ENCODE assay signal across 7 mouse cellular contexts in the genomic region with DNA sequence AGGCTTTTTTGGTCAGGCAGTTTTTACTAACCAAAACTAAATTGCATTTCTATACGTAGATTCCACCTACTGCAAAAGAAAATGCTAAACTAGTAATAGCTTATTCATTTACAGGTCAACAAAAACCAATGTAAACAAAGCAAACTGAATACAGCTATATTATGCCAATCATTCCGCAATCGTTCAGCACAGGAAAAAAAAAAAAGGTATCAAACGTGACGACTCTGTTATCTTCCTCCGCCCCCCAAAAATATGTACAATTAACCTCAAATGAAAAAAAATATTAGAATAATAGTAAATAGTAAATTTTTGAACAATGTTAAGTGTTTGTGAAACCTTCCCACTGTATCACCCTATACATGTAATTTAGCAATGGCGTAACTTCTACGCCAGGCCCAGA. TPM values are rescaled to one million over a fixed set of nuclear protein-coding genes. Genes with fewer than 3 reads are reported as not detected.
DNase-seq lines count a peak whose midpoint lies in the region; ATAC-seq and TF ChIP-seq lines count a peak whose summit lies in the region.

No protein-coding gene starts in this region.

- TF ChIP-seq CTCF in lung, adult 2 months (IDR thresholded peaks at IDR 0.05; ENCODE audit: insufficient read depth, low read length), result no peak

- H3K4me2 ChIP-seq in embryonic facial prominence, embryonic 15.5 days (replicated peaks), result peak overlapping the region; percentile 86
- peak overlapping the region; percentile 82 for H3K4me2 ChIP-seq in neural tube, embryonic 15.5 days

- H3K9ac ChIP-seq in embryonic facial prominence, embryonic 15.5 days, result peak overlapping the region; percentile 93
- H3K9ac ChIP-seq in neural tube, embryonic 15.5 days (replicated peaks), result peak overlapping the region; percentile 98

- no peaks in the 10 kb centered on the region for H3K27me3 ChIP-seq in embryonic facial prominence, embryonic 15.5 days
- no peaks in the 10 kb centered on the region for H3K27me3 ChIP-seq in limb, embryonic 10.5 days (ENCODE audit: low read depth, poor library complexity, severe bottlenecking)
- H3K27me3 ChIP-seq in neural tube, embryonic 15.5 days (replicated peaks), result no peaks in the 10 kb centered on the region

- TF ChIP-seq POLR2A in lung, adult 2 months (IDR thresholded peaks at IDR 0.05; ENCODE audit: borderline replicate concordance, extremely low read depth, low read depth, low read length), result no peak

- 16% methylated on average over 8 of the region's 8 CpGs for WGBS in lung, adult 2 months
- WGBS in embryonic facial prominence, embryonic 15.5 days, result 15% methylated on average over 8 of the region's 8 CpGs
- 25% methylated on average over 8 of the region's 8 CpGs for WGBS in limb, embryonic 10.5 days
- 16% methylated on average over 8 of the region's 8 CpGs for WGBS in neural tube, embryonic 15.5 days

- H3K27ac ChIP-seq in embryonic facial prominence, embryonic 15.5 days (replicated peaks), result no peak overlapping the region; the same call in 1 of the 2 replicates
- H3K27ac ChIP-seq in limb, embryonic 10.5 days, result 0 out of 2 replicates have a peak overlapping the region, but pooled peaks have one; percentile 95
- peak overlapping the region; percentile 99; the same call in 1 of the 2 replicates for H3K27ac ChIP-seq in neural tube, embryonic 15.5 days (replicated peaks)

- peak overlapping the region; percentile 90 for H3K4me3 ChIP-seq in lung, adult 2 months (replicated peaks; ENCODE audit: extremely low read depth, low read depth, low read length)
- peak overlapping the region; percentile 100 for H3K4me3 ChIP-seq in embryonic facial prominence, embryonic 15.5 days (replicated peaks)
- H3K4me3 ChIP-seq in limb, embryonic 10.5 days, result peak overlapping the region; percentile 94
- peak overlapping the region; percentile 97 for H3K4me3 ChIP-seq in neural tube, embryonic 15.5 days (replicated peaks)

- no peak for ATAC-seq in embryonic facial prominence, embryonic 15.5 days (ENCODE audit: insufficient number of reproducible peaks, low FRiP score, low TSS enrichment, low read depth)
- no peak for ATAC-seq in neural tube, embryonic 15.5 days (ENCODE audit: low FRiP score)

- H3K4me1 ChIP-seq in lung, adult 2 months (ENCODE audit: control insufficient read depth, insufficient read depth, low read length), result peaks cover 7% of the 10 kb centered on the region; the same call in 1 of the 2 replicates
- H3K4me1 ChIP-seq in embryonic facial prominence, embryonic 15.5 days, result peaks cover 25% of the 10 kb centered on the region
- H3K4me1 ChIP-seq in limb, embryonic 10.5 days, result peaks cover 31% of the 10 kb centered on the region
- H3K4me1 ChIP-seq in neural tube, embryonic 15.5 days, result peaks cover 28% of the 10 kb centered on the region

- no peak for DNase-seq in lung, adult 2 months
- no peak for DNase-seq in lung, adult 18-20 months
- DNase-seq in limb, embryonic 10.5 days (ENCODE audit: low spot score), result no peak
- no peak for DNase-seq in gastrocnemius, postnatal 36 days
- DNase-seq in left cerebral cortex, postnatal 4 days, result no peak

- H3K36me3 ChIP-seq in embryonic facial prominence, embryonic 15.5 days, result no peaks in the 10 kb centered on the region
- peaks cover 7% of the 10 kb centered on the region; the same call in 1 of the 2 replicates for H3K36me3 ChIP-seq in limb, embryonic 10.5 days
- H3K36me3 ChIP-seq in neural tube, embryonic 15.5 days, result no peaks in the 10 kb centered on the region

- intact Hi-C loops in gastrocnemius, postnatal 36 days (cut with DNase I), result no loop called here
- intact Hi-C loops in left cerebral cortex, postnatal 4 days (cut with DNase I), result no loop called here

- H3K9me3 ChIP-seq in embryonic facial prominence, embryonic 15.5 days (replicated peaks), result no peaks in the 10 kb centered on the region
- H3K9me3 ChIP-seq in limb, embryonic 10.5 days (replicated peaks), result no peaks in the 10 kb centered on the region
- no peaks in the 10 kb centered on the region for H3K9me3 ChIP-seq in neural tube, embryonic 15.5 days (replicated peaks)

RNA-seq across cellular contexts. Expression of a gene that starts 1.6 kb away (rescaled TPM):
- 12.1 and 13.9 TPM in 2 replicates for polyA plus RNA-seq in lung, adult 2 months (2012; rRNA removed)
- 17.7 and 18.1 TPM in 2 replicates for polyA plus RNA-seq in embryonic facial prominence, embryonic 15.5 days (2015; fragmentation: Nextera tagmentation; extraction: Ambion mirVana)
- 27.3 and 30.3 TPM in 2 replicates for polyA plus RNA-seq in limb, embryonic 10.5 days (2016; fragmentation: Nextera tagmentation; extraction: Ambion mirVana)
- 39.8 and 45.4 TPM in 2 replicates for polyA plus RNA-seq in neural tube, embryonic 15.5 days (2015; fragmentation: Nextera tagmentation; extraction: Ambion mirVana)
- 10 to 100 TPM; 13.6 to 13.8 TPM for total RNA-seq in gastrocnemius, postnatal 36 days (2021)
- 100 to 1,000 TPM; 126 to 127 TPM for total RNA-seq in left cerebral cortex, postnatal 4 days (2021)

RNA-seq across cellular contexts. Expression of a gene that starts 28.5 kb away (rescaled TPM):
- 58.1 and 60.8 TPM in 2 replicates for polyA plus RNA-seq in lung, adult 2 months (2012; rRNA removed)
- 25.1 and 27.1 TPM in 2 replicates for polyA plus RNA-seq in embryonic facial prominence, embryonic 15.5 days (2015; fragmentation: Nextera tagmentation; extraction: Ambion mirVana)
- polyA plus RNA-seq in limb, embryonic 10.5 days (2016; fragmentation: Nextera tagmentation; extraction: Ambion mirVana), result 16.4 and 18.5 TPM in 2 replicates
- polyA plus RNA-seq in neural tube, embryonic 15.5 days (2015; fragmentation: Nextera tagmentation; extraction: Ambion mirVana), result 5.7 and 10.5 TPM in 2 replicates
- total RNA-seq in gastrocnemius, postnatal 36 days (2021), result 10 to 100 TPM; 14.4 to 18.6 TPM
- 1 to 10 TPM; 7.1 to 9.0 TPM for total RNA-seq in left cerebral cortex, postnatal 4 days (2021)

RNA-seq across cellular contexts. Expression of a gene that starts 47.8 kb away (rescaled TPM):
- polyA plus RNA-seq in lung, adult 2 months (2012; rRNA removed), result 7.1 and 11.6 TPM in 2 replicates
- polyA plus RNA-seq in embryonic facial prominence, embryonic 15.5 days (2015; fragmentation: Nextera tagmentation; extraction: Ambion mirVana), result 13.3 and 16.6 TPM in 2 replicates
- 3.8 and 4.4 TPM in 2 replicates for polyA plus RNA-seq in limb, embryonic 10.5 days (2016; fragmentation: Nextera tagmentation; extraction: Ambion mirVana)
- 7.1 and 21.3 TPM in 2 replicates for polyA plus RNA-seq in neural tube, embryonic 15.5 days (2015; fragmentation: Nextera tagmentation; extraction: Ambion mirVana)
- total RNA-seq in gastrocnemius, postnatal 36 days (2021), result 1 to 10 TPM; 1.2 to 2.7 TPM
- under 1 TPM; 0.66 to 0.93 TPM for total RNA-seq in left cerebral cortex, postnatal 4 days (2021)
